Comparison of ENCODE assay signal across 8 mouse cellular contexts in the genomic region with DNA sequence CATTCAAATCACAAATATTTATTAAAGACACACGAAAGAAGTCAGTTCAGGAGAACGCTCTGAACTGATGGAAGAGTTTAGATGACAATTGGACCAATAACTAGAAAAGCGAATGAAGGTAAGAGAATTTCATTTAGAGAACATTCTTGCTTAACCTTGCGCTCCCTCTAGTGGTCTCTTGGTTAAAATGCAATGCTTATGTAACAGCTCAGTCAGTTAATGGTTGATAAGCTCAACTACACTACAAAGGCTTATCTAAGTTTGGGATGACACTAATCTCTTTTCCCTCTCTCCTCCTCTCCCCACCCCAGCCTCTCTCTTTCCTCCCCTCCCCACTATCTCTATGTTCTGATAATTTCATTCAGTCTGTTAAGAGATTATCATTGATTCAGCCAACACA. TPM values are rescaled to one million over a fixed set of nuclear protein-coding genes. Genes with fewer than 3 reads are reported as not detected.
DNase-seq lines count a peak whose midpoint lies in the region; ATAC-seq and TF ChIP-seq lines count a peak whose summit lies in the region.
"Had no signal": no experiment of that assay in that cellular context is flagged by ENCODE, and none has a peak within 500 bp of the region (broad histone marks: within the 10 kb centered on the region; RNA-seq: fewer than 3 reads in every experiment).

No protein-coding gene starts in this region.

- TF ChIP-seq CTCF in kidney, adult 2 months (conservative IDR thresholded peaks at IDR 0.05; ENCODE audit: insufficient read depth, insufficient read length, low read depth, low read length) = no peak

- no peak overlapping the region for H3K4me3 ChIP-seq in kidney, adult 2 months (ENCODE audit: insufficient read depth, low read depth, low read length)
- H3K4me3 ChIP-seq in kidney, embryonic 16.5 days (ENCODE audit: low read length) = no peak overlapping the region
- H3K4me3 ChIP-seq: liver, embryonic 15.5 days had no signal

- no peak overlapping the region for H3K27ac ChIP-seq in kidney, adult 2 months (ENCODE audit: insufficient read depth, low read depth, low read length)
- H3K27ac ChIP-seq in kidney, embryonic 16.5 days (ENCODE audit: low read length) = no peak overlapping the region
- H3K27ac ChIP-seq: liver, embryonic 15.5 days had no signal

- 15% methylated on average over 4 of the region's 4 CpGs for WGBS in kidney, adult 2 months
- WGBS in kidney, embryonic 16.5 days = 29% methylated on average over 4 of the region's 4 CpGs

- no peak overlapping the region for H3K9ac ChIP-seq in kidney, embryonic 16.5 days (replicated peaks; ENCODE audit: low read length)
- H3K9ac ChIP-seq: liver, embryonic 15.5 days had no signal

- H3K36me3 ChIP-seq in kidney, adult 2 months (ENCODE audit: control insufficient read depth, insufficient read depth, low read length) = no peaks in the 10 kb centered on the region
- no peaks in the 10 kb centered on the region for H3K36me3 ChIP-seq in kidney, embryonic 16.5 days (ENCODE audit: insufficient read depth, low read length)
- H3K36me3 ChIP-seq: liver, embryonic 15.5 days had no signal

- H3K27me3 ChIP-seq in kidney, adult 2 months (replicated peaks; ENCODE audit: control insufficient read depth, insufficient read depth, low read length) = no peaks in the 10 kb centered on the region
- H3K27me3 ChIP-seq in kidney, embryonic 16.5 days (ENCODE audit: insufficient read depth, low read length) = no peaks in the 10 kb centered on the region; the same call in 1 of the 2 replicates
- H3K27me3 ChIP-seq: liver, embryonic 15.5 days had no signal

- no peaks in the 10 kb centered on the region for H3K9me3 ChIP-seq in kidney, embryonic 16.5 days (ENCODE audit: low read length)
- H3K9me3 ChIP-seq: liver, embryonic 15.5 days had no signal

- TF ChIP-seq POLR2A in kidney, adult 2 months (IDR thresholded peaks at IDR 0.05; ENCODE audit: low read depth, low read length) = no peak

- ATAC-seq in kidney, embryonic 16.5 days (ENCODE audit: low FRiP score, low TSS enrichment) = no peak
- ATAC-seq in megakaryocyte-erythroid progenitor cell, adult 5-6 weeks (replicated peaks; ENCODE audit: low FRiP score, low TSS enrichment, poor library complexity, severe bottlenecking) = peak; percentile 61

- no peaks in the 10 kb centered on the region for H3K4me1 ChIP-seq in kidney, adult 2 months (ENCODE audit: control insufficient read depth, insufficient read depth, low read length)
- no peaks in the 10 kb centered on the region for H3K4me1 ChIP-seq in kidney, embryonic 16.5 days (ENCODE audit: insufficient read depth, low read length)
- H3K4me1 ChIP-seq: liver, embryonic 15.5 days had no signal

- no peak overlapping the region for H3K4me2 ChIP-seq in kidney, embryonic 16.5 days (replicated peaks; ENCODE audit: low read depth, low read length)
- H3K4me2 ChIP-seq: liver, embryonic 15.5 days had no signal

- peak; percentile 53 for DNase-seq in kidney, adult 2 months
- peak; percentile 14 to 26 for DNase-seq in B cell, adult 2 months
- DNase-seq in ES-CJ7 (ENCODE audit: low read depth, low spot score) = peak; percentile 40
- peak; percentile 74 for DNase-seq in embryo, embryonic 10.5 days (ENCODE audit: low spot score)
- DNase-seq in ovary, postnatal 36 days (ENCODE audit: low spot score) = no peak

RNA-seq across cellular contexts. Expression of a gene that starts 26.2 kb away (rescaled TPM):
- 4.8 and 5.5 TPM in 2 replicates for polyA plus RNA-seq in kidney, adult 2 months (2012; rRNA removed)
- polyA plus RNA-seq in kidney, embryonic 16.5 days (2015; fragmentation: Nextera tagmentation; extraction: Ambion mirVana) = 10.7 TPM in 2 replicates
- total RNA-seq in megakaryocyte-erythroid progenitor cell, adult 5-6 weeks (2014; fragmentation: Nextera tagmentation) = 12.5 and 22.4 TPM in 2 replicates
- total RNA-seq in megakaryocyte-erythroid progenitor cell, adult 5-6 weeks (2017) = 8.7 and 16.5 TPM in 2 replicates
